Mouse (Mus musculus) naive thymus-derived CD4-positive, alpha-beta T cell, adult 5 months (primary cell): ENCODE results near the gene Recql5. TPM values are rescaled to one million over a fixed set of nuclear protein-coding genes. Genes with fewer than 3 reads are reported as not detected.

ENCODE experiments used
- polyA plus RNA-seq: library from polyadenylated mRNA; unstranded; fragments of 100-300 nt; shearing (Covaris generic); gene quantifications from one replicate; pipeline ENCODE4 v1.2.1, GENCODE M21; 2017

Gene Recql5
- polyA plus RNA-seq: 10.1 TPM

GRCm38 (mm10) chr11:115933108-115933746 is at the start of gene Recql5, which contains the start of gene Sap30bp:
Gene Recql5, minus strand, starts transcription at chr11:115933477.
Gene Sap30bp, plus strand, starts transcription at chr11:115933282.

GRCm38 (mm10) chr11:115974309-115975082 is 41.2 kb upstream of the Recql5 start, which contains the start of gene Itgb4:
Gene Itgb4, plus strand, starts transcription at chr11:115974709.

GRCm38 (mm10) chr11:115911632-115912376 is 21.5 kb downstream of the Recql5 start, which contains the start of gene Smim6:
Gene Smim6, plus strand, starts transcription at chr11:115912017.

GRCm38 (mm10) chr11:115899486-115900266 is 33.6 kb downstream of the Recql5 start, which contains the start of gene Smim5:
Gene Smim5, plus strand, starts transcription at chr11:115899966.

GRCm38 (mm10) chr11:115858354-115858753 is 74.9 kb downstream of the Recql5 start, which contains the start of gene Myo15b:
Gene Myo15b, plus strand, starts transcription at chr11:115858406.

Other genes with a start within 250 kb of the Recql5 start
- 176 TPM for gene Grb2, start 224.9 kb downstream of the Recql5 start, polyA plus RNA-seq
- 20.7 TPM for gene Tmem94, start 168.0 kb downstream of the Recql5 start, polyA plus RNA-seq
- gene Caskin2, start 119.8 kb downstream of the Recql5 start, polyA plus RNA-seq: 0.30 TPM
- 24.6 TPM for gene Tsen54, start 118.8 kb downstream of the Recql5 start, polyA plus RNA-seq
- 25.9 TPM for gene Llgl2, start 109.4 kb downstream of the Recql5 start, polyA plus RNA-seq
- not detected for gene Myo15b, start 75.1 kb downstream of the Recql5 start, polyA plus RNA-seq
- not detected for gene Smim5, start 33.5 kb downstream of the Recql5 start, polyA plus RNA-seq
- gene Smim6, start 21.5 kb downstream of the Recql5 start, polyA plus RNA-seq: 0.36 TPM
- 38.0 TPM for gene Sap30bp, start 195 bp downstream of the Recql5 start, polyA plus RNA-seq
- gene Itgb4, start 41.2 kb upstream of the Recql5 start, polyA plus RNA-seq: not detected
- 18.7 TPM for gene Galk1, start 79.2 kb upstream of the Recql5 start, polyA plus RNA-seq
- 1,639 TPM for gene H3f3b, start 94.5 kb upstream of the Recql5 start, polyA plus RNA-seq
- 48.4 TPM for gene Unk, start 96.8 kb upstream of the Recql5 start, polyA plus RNA-seq
- 92.3 TPM for gene Unc13d, start 144.5 kb upstream of the Recql5 start, polyA plus RNA-seq
- 267 TPM for gene Wbp2, start 153.5 kb upstream of the Recql5 start, polyA plus RNA-seq
- 1.6 TPM for gene Trim47, start 193.7 kb upstream of the Recql5 start, polyA plus RNA-seq
- gene Trim65, start 197.7 kb upstream of the Recql5 start, polyA plus RNA-seq: 16.2 TPM
- 73.0 TPM for gene Mrpl38, start 205.4 kb upstream of the Recql5 start, polyA plus RNA-seq
- gene Fbf1, start 234.7 kb upstream of the Recql5 start, polyA plus RNA-seq: 9.7 TPM